Mouse (Mus musculus): ENCODE measurements around the gene Rhbdf1. TPM values are rescaled to one million over a fixed set of nuclear protein-coding genes. Genes with fewer than 3 reads are reported as not detected.
"Not testable (repeated sequence)": the region's sequence is repeated elsewhere in the genome, so short reads cannot be mapped to it uniquely, and the experiment has no call there.

Rhbdf1 gene
- polyA plus RNA-seq, 1 experiment from 2014 or later: 17.5 TPM

DNA sequence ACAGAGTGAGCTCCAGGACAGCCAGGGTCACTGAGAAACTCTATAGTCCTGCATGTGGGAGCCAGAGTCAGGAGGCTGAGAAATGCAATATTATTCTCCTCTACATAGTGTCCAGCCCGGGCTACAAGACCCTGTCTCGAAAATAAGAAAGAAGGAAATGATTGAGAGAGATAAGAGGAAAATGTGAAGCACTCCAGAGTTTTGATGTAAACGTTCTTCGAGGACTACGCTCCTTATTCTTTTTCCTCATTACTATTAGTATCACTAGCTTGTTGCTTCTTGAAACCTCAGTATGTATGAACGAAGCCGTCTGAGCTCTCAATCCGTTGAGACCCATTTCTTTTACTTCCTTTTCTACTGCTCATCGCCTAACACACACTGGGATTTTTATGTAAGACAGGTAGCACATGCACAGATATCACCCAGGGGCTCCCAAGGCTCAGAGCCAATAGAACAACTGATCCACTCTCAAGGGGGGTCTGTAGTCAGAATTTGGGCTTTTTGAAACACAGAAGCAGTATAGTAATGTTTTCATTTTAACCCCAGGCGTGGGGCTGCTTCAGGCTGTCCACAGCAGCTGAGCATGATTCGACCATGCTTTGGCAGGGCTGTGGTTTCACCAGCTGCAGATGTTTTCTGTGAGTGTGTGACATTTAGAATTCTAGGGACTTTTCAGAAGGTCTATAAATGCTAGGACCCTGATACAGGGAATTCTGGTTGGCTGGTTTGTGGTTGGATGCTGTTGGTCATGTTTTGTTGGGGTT lies 20.0 kb downstream of the Rhbdf1 start:
- H3K27ac ChIP-seq (replicated peaks; ENCODE audit: low read depth, low read length): no peak overlapping the region
- no peak overlapping the region for H3K9ac ChIP-seq (replicated peaks; ENCODE audit: low read length)
- peaks cover 7% of the 10 kb centered on the region for H3K4me1 ChIP-seq (ENCODE audit: control insufficient read depth, insufficient read depth, low read length)
- no peak overlapping the region for H3K4me3 ChIP-seq (replicated peaks; ENCODE audit: low read depth, low read length)
- DNase-seq (no peak), ATAC-seq (ENCODE audit: low FRiP score, low TSS enrichment) (no peak)
- H3K9me3 ChIP-seq (ENCODE audit: control insufficient read depth, low read length): no peaks in the 10 kb centered on the region
- H3K4me2 ChIP-seq (ENCODE audit: low read length): no peak overlapping the region
- no peaks in the 10 kb centered on the region for H3K36me3 ChIP-seq (ENCODE audit: control insufficient read depth, insufficient read depth, low read length)
- H3K27me3 ChIP-seq (ENCODE audit: control insufficient read depth, insufficient read depth, low read length): no peaks in the 10 kb centered on the region
- 84% methylated on average over 11 of the region's 11 CpGs for WGBS

DNA sequence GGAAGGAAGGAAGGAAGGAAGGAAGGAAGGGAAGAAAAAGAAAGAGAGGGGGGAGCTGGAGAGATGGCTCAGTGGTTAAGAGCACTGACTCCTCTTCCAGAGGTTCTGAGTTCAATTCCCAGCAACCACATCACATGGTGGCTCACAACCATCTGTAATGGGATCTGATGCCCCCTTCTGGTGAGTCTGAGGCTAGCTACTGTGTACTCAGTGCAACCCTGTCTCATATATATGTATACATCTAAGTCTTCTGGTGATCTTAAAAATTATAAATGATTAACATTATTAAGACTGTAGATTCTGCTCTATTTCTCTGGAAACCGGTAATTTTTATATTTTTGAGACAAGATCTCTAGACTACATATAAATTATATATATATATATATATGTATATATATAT lies 21.1 kb downstream of the Rhbdf1 start:
- ATAC-seq (ENCODE audit: low FRiP score, low TSS enrichment); H3K27me3 ChIP-seq (ENCODE audit: control insufficient read depth, insufficient read depth, low read length); H3K27ac ChIP-seq (replicated peaks; ENCODE audit: low read depth, low read length); H3K9me3 ChIP-seq (ENCODE audit: control insufficient read depth, low read length); H3K4me3 ChIP-seq (replicated peaks; ENCODE audit: low read depth, low read length); DNase-seq; H3K9ac ChIP-seq (replicated peaks; ENCODE audit: low read length); H3K4me2 ChIP-seq (ENCODE audit: low read length); H3K36me3 ChIP-seq (ENCODE audit: control insufficient read depth, insufficient read depth, low read length); H3K4me1 ChIP-seq (ENCODE audit: control insufficient read depth, insufficient read depth, low read length): not testable (repeated sequence)
- whole genome bisulfite sequencing: 60% methylated on average over 1 of the region's 1 CpGs

DNA sequence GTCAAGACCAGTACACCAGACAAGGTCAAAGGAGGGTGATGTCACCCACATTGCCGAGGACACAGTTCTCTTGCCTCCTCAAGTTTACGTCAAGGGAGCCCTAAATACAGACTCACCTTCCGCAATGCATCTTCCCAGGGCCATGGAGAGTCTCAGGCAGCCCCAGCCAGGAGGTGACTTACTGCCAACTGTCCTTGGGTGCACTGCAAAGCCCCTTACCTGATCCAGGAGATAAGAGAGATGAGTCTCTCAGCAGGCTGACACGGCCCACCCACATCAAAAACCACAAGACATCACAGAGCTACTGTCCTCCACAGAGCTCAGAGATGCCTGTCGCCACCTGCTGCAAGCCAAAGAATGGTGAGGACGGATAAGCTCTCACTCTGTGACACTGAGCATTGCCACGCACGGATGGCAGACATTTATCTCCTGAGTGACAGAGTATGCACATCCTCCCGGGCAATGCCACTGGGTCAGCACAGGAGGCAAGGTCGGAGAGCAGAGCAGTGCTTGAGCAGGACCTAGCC lies 22.0 kb downstream of the Rhbdf1 start, which contains the start of gene Il9r:
Il9r (minus strand) TSS at position 205 of the 527 bp plus-strand sequence.
- Histone ChIP-seq H3K9me3 (ENCODE audit: control insufficient read depth, low read length) (no peaks in the 10 kb centered on the region), H3K4me2 (ENCODE audit: low read length) (no peak within 1 kb of the TSS), H3K36me3 (ENCODE audit: control insufficient read depth, insufficient read depth, low read length) (no peaks in the 10 kb centered on the region), H3K27ac (replicated peaks; ENCODE audit: low read depth, low read length) (no peak within 1 kb of the TSS), H3K27me3 (ENCODE audit: control insufficient read depth, insufficient read depth, low read length) (no peaks in the 10 kb centered on the region), H3K4me3 (replicated peaks; ENCODE audit: low read depth, low read length) (no peak within 1 kb of the TSS), H3K9ac (replicated peaks; ENCODE audit: low read length) (no peak within 1 kb of the TSS), H3K4me1 (ENCODE audit: control insufficient read depth, insufficient read depth, low read length) (no peaks in the 10 kb centered on the region)
- ATAC-seq (ENCODE audit: low FRiP score, low TSS enrichment): no peak
- 73% methylated on average over 10 of the region's 10 CpGs for whole genome bisulfite sequencing
- no peak for DNase-seq

DNA sequence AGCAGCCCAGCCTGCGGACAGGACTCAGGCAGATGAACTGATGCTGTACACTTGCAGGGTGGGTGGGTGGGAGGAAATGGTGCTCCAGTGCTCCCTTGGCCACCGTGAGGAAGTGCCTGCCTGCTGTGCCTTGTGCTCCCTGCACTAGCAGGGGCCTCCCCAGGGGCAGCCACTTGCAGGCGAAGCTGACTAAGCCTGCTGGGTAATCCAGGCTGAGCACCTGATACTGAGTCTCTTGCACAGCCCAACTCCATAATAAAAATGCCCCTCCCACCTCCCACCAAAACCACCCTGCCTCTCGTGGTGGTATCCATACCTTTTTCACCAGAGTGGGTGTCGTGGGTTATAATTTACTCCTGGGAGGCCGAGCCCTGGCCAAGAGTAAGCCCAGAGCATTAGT lies 22.9 kb downstream of the Rhbdf1 start:
- no peaks in the 10 kb centered on the region for H3K27me3 ChIP-seq (ENCODE audit: control insufficient read depth, insufficient read depth, low read length)
- H3K36me3 ChIP-seq (ENCODE audit: control insufficient read depth, insufficient read depth, low read length): no peaks in the 10 kb centered on the region
- no peak overlapping the region for H3K4me3 ChIP-seq (replicated peaks; ENCODE audit: low read depth, low read length)
- H3K27ac ChIP-seq (replicated peaks; ENCODE audit: low read depth, low read length): no peak overlapping the region
- H3K9ac ChIP-seq (replicated peaks; ENCODE audit: low read length): no peak overlapping the region
- H3K9me3 ChIP-seq (ENCODE audit: control insufficient read depth, low read length): no peaks in the 10 kb centered on the region
- H3K4me1 ChIP-seq (ENCODE audit: control insufficient read depth, insufficient read depth, low read length): no peaks in the 10 kb centered on the region
- ATAC-seq (ENCODE audit: low FRiP score, low TSS enrichment) (no peak), DNase-seq (no peak)
- 44% methylated on average over 6 of the region's 6 CpGs for WGBS
- H3K4me2 ChIP-seq (ENCODE audit: low read length): no peak overlapping the region

DNA sequence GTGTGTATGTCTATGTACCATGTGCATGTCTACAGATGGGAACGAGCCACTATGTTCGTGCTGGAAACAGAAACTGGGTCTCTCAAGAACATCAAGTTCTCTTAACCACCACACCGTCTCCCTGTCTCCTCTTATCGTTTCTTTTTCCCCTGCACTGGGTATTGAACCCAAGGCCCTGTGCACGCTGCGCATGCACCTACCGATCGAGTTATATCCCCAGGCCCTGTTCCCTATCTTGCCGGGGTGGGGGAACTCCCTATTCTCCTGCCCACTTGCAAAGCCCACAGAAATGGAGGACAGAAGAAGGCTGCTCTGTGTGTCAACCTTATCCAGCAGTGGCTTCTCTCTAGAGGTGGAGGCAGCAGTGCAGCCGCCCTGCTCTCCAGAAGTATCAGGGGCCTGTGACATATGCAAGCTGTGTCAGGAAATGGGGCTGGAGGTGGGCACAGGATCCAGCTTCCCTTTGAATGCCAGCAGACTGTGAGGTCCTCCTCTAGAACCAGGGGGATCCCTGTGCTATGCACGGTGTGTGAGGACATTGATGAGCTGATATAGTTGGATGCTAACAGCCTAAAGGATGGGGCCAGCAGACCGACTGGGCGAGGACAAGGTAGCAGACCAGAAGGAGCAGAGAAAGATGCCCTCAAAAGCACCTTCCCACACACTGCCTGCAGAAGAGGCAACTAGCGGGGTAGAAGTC lies 23.7 kb downstream of the Rhbdf1 start:
- Histone ChIP-seq H3K27ac (replicated peaks; ENCODE audit: low read depth, low read length) (no peak overlapping the region), H3K4me3 (replicated peaks; ENCODE audit: low read depth, low read length) (no peak overlapping the region), H3K9me3 (ENCODE audit: control insufficient read depth, low read length) (no peaks in the 10 kb centered on the region), H3K4me2 (ENCODE audit: low read length) (no peak overlapping the region), H3K4me1 (ENCODE audit: control insufficient read depth, insufficient read depth, low read length) (no peaks in the 10 kb centered on the region), H3K27me3 (ENCODE audit: control insufficient read depth, insufficient read depth, low read length) (no peaks in the 10 kb centered on the region), H3K9ac (replicated peaks; ENCODE audit: low read length) (no peak overlapping the region), H3K36me3 (ENCODE audit: control insufficient read depth, insufficient read depth, low read length) (no peaks in the 10 kb centered on the region)
- DNase-seq: no peak
- 73% methylated on average over 14 of the region's 14 CpGs for WGBS
- no peak for ATAC-seq (ENCODE audit: low FRiP score, low TSS enrichment)

DNA sequence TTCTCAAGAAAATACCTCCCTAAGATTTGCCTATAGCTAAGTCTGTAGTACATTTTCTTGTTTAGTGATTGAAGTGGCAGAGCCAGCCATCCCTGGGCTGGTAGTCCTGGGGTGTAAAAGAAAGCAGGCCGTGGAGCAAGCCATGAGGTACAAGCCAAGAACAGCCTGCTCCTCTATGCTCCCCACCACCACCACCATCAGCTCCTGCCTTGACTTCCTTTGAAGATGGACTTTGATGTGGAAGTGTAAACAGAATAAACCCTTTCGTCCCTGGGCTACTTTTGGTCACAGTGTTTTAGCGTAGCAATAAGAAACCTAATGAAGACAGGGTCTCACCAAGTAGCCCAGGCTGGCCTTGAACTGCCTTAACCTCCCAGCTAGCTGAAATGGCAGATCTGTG lies 24.3 kb downstream of the Rhbdf1 start:
- no peak for ATAC-seq (ENCODE audit: low FRiP score, low TSS enrichment)
- Histone ChIP-seq H3K4me3 (replicated peaks; ENCODE audit: low read depth, low read length) (no peak overlapping the region), H3K27me3 (ENCODE audit: control insufficient read depth, insufficient read depth, low read length) (no peaks in the 10 kb centered on the region), H3K27ac (replicated peaks; ENCODE audit: low read depth, low read length) (no peak overlapping the region), H3K36me3 (ENCODE audit: control insufficient read depth, insufficient read depth, low read length) (no peaks in the 10 kb centered on the region), H3K9ac (replicated peaks; ENCODE audit: low read length) (no peak overlapping the region), H3K4me2 (ENCODE audit: low read length) (no peak overlapping the region), H3K4me1 (ENCODE audit: control insufficient read depth, insufficient read depth, low read length) (no peaks in the 10 kb centered on the region), H3K9me3 (ENCODE audit: control insufficient read depth, low read length) (no peaks in the 10 kb centered on the region)
- DNase-seq: no peak
- 69% methylated on average over 3 of the region's 3 CpGs for WGBS

DNA sequence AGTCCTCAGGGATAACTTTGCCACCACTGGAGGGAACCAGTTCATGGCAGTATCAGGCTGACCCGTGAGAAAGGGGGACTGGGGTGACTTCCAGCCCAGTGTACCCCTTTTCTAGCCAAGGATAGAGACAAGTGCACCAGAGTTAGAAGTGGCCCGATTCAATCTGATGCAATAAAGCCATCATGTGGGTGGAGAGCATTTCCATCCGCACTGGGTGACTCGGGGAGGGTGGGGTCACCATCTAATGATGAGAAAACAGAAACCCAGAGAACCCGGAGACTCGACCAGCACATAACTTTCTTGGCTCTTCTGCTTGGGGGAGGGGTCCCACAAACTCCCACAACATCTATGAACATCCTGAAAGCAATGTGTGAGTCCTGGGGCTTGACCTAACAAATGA lies 25.4 kb downstream of the Rhbdf1 start:
- no peaks in the 10 kb centered on the region for H3K27me3 ChIP-seq (ENCODE audit: control insufficient read depth, insufficient read depth, low read length)
- H3K36me3 ChIP-seq (ENCODE audit: control insufficient read depth, insufficient read depth, low read length): no peaks in the 10 kb centered on the region
- no peak for DNase-seq
- no peak overlapping the region for H3K4me3 ChIP-seq (replicated peaks; ENCODE audit: low read depth, low read length)
- ATAC-seq (ENCODE audit: low FRiP score, low TSS enrichment): no peak
- no peak overlapping the region for H3K27ac ChIP-seq (replicated peaks; ENCODE audit: low read depth, low read length)
- no peaks in the 10 kb centered on the region for H3K4me1 ChIP-seq (ENCODE audit: control insufficient read depth, insufficient read depth, low read length)
- H3K9ac ChIP-seq (replicated peaks; ENCODE audit: low read length): no peak overlapping the region
- H3K9me3 ChIP-seq (ENCODE audit: control insufficient read depth, low read length): no peaks in the 10 kb centered on the region
- H3K4me2 ChIP-seq (ENCODE audit: low read length): no peak overlapping the region
- 73% methylated on average over 6 of the region's 6 CpGs for WGBS

DNA sequence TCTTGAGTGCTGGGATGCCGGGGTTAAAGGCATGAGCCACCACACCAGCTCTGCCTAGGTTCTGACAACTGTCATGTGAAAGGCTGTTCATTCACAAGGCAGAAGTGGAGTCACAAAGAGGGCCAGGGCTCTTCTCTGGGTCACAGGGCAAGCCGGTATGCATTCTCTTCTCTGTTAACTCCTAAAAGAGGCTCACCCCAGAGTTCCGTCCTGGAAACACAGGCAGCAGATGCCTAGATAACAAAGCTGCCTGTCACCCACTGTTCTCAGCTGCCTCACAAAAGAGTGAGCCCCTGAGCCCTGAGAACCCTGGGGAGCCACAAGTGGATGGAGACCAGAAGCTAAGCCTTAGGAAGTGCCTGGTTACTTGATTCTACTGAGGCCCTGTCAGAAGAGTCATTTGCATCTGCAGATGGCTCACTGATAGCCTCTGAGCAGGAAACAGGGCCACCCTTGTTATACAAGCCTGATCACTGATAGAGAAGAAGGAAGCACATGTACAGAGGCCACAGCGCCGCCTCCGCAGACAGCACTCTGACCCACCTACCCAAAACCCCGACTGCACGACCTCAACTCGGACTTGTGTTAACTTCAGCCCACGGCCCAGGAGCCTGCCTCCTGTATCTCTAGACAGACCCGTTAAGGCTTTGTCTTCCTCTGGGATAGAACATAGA lies 26.1 kb downstream of the Rhbdf1 start:
- ATAC-seq (ENCODE audit: low FRiP score, low TSS enrichment) (no peak), DNase-seq (no peak)
- no peak overlapping the region for H3K27ac ChIP-seq (replicated peaks; ENCODE audit: low read depth, low read length)
- H3K4me1 ChIP-seq (ENCODE audit: control insufficient read depth, insufficient read depth, low read length): no peaks in the 10 kb centered on the region
- no peaks in the 10 kb centered on the region for H3K36me3 ChIP-seq (ENCODE audit: control insufficient read depth, insufficient read depth, low read length)
- H3K9ac ChIP-seq (replicated peaks; ENCODE audit: low read length): no peak overlapping the region; the same call in 1 of the 2 replicates
- no peaks in the 10 kb centered on the region for H3K9me3 ChIP-seq (ENCODE audit: control insufficient read depth, low read length)
- WGBS: 24% methylated on average over 11 of the region's 11 CpGs
- H3K27me3 ChIP-seq (ENCODE audit: control insufficient read depth, insufficient read depth, low read length): no peaks in the 10 kb centered on the region
- no peak overlapping the region for H3K4me3 ChIP-seq (replicated peaks; ENCODE audit: low read depth, low read length)
- no peak overlapping the region for H3K4me2 ChIP-seq (ENCODE audit: low read length)

Measured in midbrain, embryonic 14.5 days (tissue).